Mouse (Mus musculus): ENCODE results near the gene Zfp526. TPM values are rescaled to one million over a fixed set of nuclear protein-coding genes. Genes with fewer than 3 reads are reported as not detected.

The Zfp526 gene
- polyA plus RNA-seq, 1 experiment from 2014 or later = 1.9 TPM

GRCm38 (mm10) chr7:25235526-25235925 lies 14.3 kb downstream of the Zfp526 start:
- no peak overlapping the region for H3K27ac ChIP-seq (ENCODE audit: low read length)
- peaks cover 37% of the 10 kb centered on the region for H3K4me1 ChIP-seq (ENCODE audit: control insufficient read depth, low read depth, low read length)
- no peaks in the 10 kb centered on the region for H3K9me3 ChIP-seq (replicated peaks; ENCODE audit: control insufficient read depth, low read length)
- H3K27me3 ChIP-seq (ENCODE audit: control insufficient read depth, insufficient read depth, low read depth, low read length) = no peaks in the 10 kb centered on the region
- peaks cover 35% of the 10 kb centered on the region for H3K36me3 ChIP-seq (ENCODE audit: control insufficient read depth, insufficient read depth)
- peak overlapping the region; percentile 76 for H3K4me2 ChIP-seq (ENCODE audit: low read depth, low read length)
- ATAC-seq (ENCODE audit: low read depth) = no peak
- H3K9ac ChIP-seq (ENCODE audit: low read depth, low read length) = peak overlapping the region; percentile 11; the same call in 1 of the 2 replicates
- H3K4me3 ChIP-seq (ENCODE audit: low read depth, low read length) = no peak overlapping the region
- WGBS (ENCODE audit: insufficient replicate concordance) = 89% methylated on average over 5 of the region's 5 CpGs

- Histone ChIP-seq H3K4me2 (ENCODE audit: low read depth, low read length) (peak within 1 kb of the TSS; percentile 96), H3K9ac (ENCODE audit: low read depth, low read length) (peak within 1 kb of the TSS; percentile 98), H3K27me3 (ENCODE audit: control insufficient read depth, insufficient read depth, low read depth, low read length) (no peaks in the 10 kb centered on the region), H3K4me3 (ENCODE audit: low read depth, low read length) (peak within 1 kb of the TSS; percentile 88), H3K36me3 (ENCODE audit: control insufficient read depth, insufficient read depth) (peaks cover 20% of the 10 kb centered on the region), H3K27ac (ENCODE audit: low read length) (peak within 1 kb of the TSS; percentile 97), H3K9me3 (replicated peaks; ENCODE audit: control insufficient read depth, low read length) (no peaks in the 10 kb centered on the region), H3K4me1 (ENCODE audit: control insufficient read depth, low read depth, low read length) (peaks cover 37% of the 10 kb centered on the region)
- under 1% methylated on average over 70 of the region's 76 CpGs for WGBS (ENCODE audit: insufficient replicate concordance)
- ATAC-seq (ENCODE audit: low read depth) = peak; percentile 81
Observed at GRCm38 (mm10) chr7:25237249-25238014, 16.2 kb downstream of the Zfp526 start, which contains the start of gene Gsk3a. Gene Gsk3a (minus strand): TSS chr7:25237851.

GRCm38 (mm10) chr7:25238015-25238706 lies 16.9 kb downstream of the Zfp526 start:
- H3K4me2 ChIP-seq (ENCODE audit: low read depth, low read length) = peak overlapping the region; percentile 96
- WGBS (ENCODE audit: insufficient replicate concordance) = under 1% methylated on average over 23 of the region's 23 CpGs
- peak overlapping the region; percentile 97 for H3K27ac ChIP-seq (ENCODE audit: low read length)
- peak overlapping the region; percentile 70 for H3K9ac ChIP-seq (ENCODE audit: low read depth, low read length)
- peaks cover 37% of the 10 kb centered on the region for H3K4me1 ChIP-seq (ENCODE audit: control insufficient read depth, low read depth, low read length)
- no peaks in the 10 kb centered on the region for H3K9me3 ChIP-seq (replicated peaks; ENCODE audit: control insufficient read depth, low read length)
- peaks cover 12% of the 10 kb centered on the region for H3K36me3 ChIP-seq (ENCODE audit: control insufficient read depth, insufficient read depth)
- peak overlapping the region; percentile 88 for H3K4me3 ChIP-seq (ENCODE audit: low read depth, low read length)
- H3K27me3 ChIP-seq (ENCODE audit: control insufficient read depth, insufficient read depth, low read depth, low read length) = no peaks in the 10 kb centered on the region
- ATAC-seq (ENCODE audit: low read depth) = peak; percentile 87

GRCm38 (mm10) chr7:25238829-25239623 lies 17.8 kb downstream of the Zfp526 start:
- Histone ChIP-seq H3K4me1 (ENCODE audit: control insufficient read depth, low read depth, low read length) (peaks cover 37% of the 10 kb centered on the region), H3K9me3 (replicated peaks; ENCODE audit: control insufficient read depth, low read length) (no peaks in the 10 kb centered on the region), H3K27ac (ENCODE audit: low read length) (peak overlapping the region; percentile 97), H3K27me3 (ENCODE audit: control insufficient read depth, insufficient read depth, low read depth, low read length) (no peaks in the 10 kb centered on the region), H3K9ac (ENCODE audit: low read depth, low read length) (peak overlapping the region; percentile 70), H3K4me3 (ENCODE audit: low read depth, low read length) (peak overlapping the region; percentile 88), H3K36me3 (ENCODE audit: control insufficient read depth, insufficient read depth) (peaks cover 4% of the 10 kb centered on the region), H3K4me2 (ENCODE audit: low read depth, low read length) (peak overlapping the region; percentile 96)
- 3% methylated on average over 30 of the region's 30 CpGs for WGBS (ENCODE audit: insufficient replicate concordance)
- peak; percentile 32 for ATAC-seq (ENCODE audit: low read depth)

- WGBS (ENCODE audit: insufficient replicate concordance) = 71% methylated on average over 7 of the region's 7 CpGs
Observed at GRCm38 (mm10) chr7:25240631-25241030, 19.4 kb downstream of the Zfp526 start.

GRCm38 (mm10) chr7:25241062-25241461 lies 19.8 kb downstream of the Zfp526 start:
- Histone ChIP-seq H3K4me2 (ENCODE audit: low read depth, low read length) (no peak overlapping the region), H3K4me3 (ENCODE audit: low read depth, low read length) (no peak overlapping the region), H3K9me3 (replicated peaks; ENCODE audit: control insufficient read depth, low read length) (no peaks in the 10 kb centered on the region), H3K27ac (ENCODE audit: low read length) (no peak overlapping the region), H3K4me1 (ENCODE audit: control insufficient read depth, low read depth, low read length) (peaks cover 22% of the 10 kb centered on the region), H3K9ac (ENCODE audit: low read depth, low read length) (no peak overlapping the region), H3K36me3 (ENCODE audit: control insufficient read depth, insufficient read depth) (no peaks in the 10 kb centered on the region), H3K27me3 (ENCODE audit: control insufficient read depth, insufficient read depth, low read depth, low read length) (no peaks in the 10 kb centered on the region)
- WGBS (ENCODE audit: insufficient replicate concordance) = 39% methylated on average over 2 of the region's 2 CpGs
- ATAC-seq (ENCODE audit: low read depth) = no peak

More at GRCm38 (mm10) chr7:25240631-25241030, 19.4 kb downstream of the Zfp526 start:
- Histone ChIP-seq H3K27ac (ENCODE audit: low read length) (no peak overlapping the region), H3K27me3 (ENCODE audit: control insufficient read depth, insufficient read depth, low read depth, low read length) (no peaks in the 10 kb centered on the region), H3K36me3 (ENCODE audit: control insufficient read depth, insufficient read depth) (no peaks in the 10 kb centered on the region), H3K9me3 (replicated peaks; ENCODE audit: control insufficient read depth, low read length) (no peaks in the 10 kb centered on the region), H3K9ac (ENCODE audit: low read depth, low read length) (no peak overlapping the region), H3K4me3 (ENCODE audit: low read depth, low read length) (no peak overlapping the region), H3K4me2 (ENCODE audit: low read depth, low read length) (no peak overlapping the region), H3K4me1 (ENCODE audit: control insufficient read depth, low read depth, low read length) (peaks cover 26% of the 10 kb centered on the region)
- no peak for ATAC-seq (ENCODE audit: low read depth)

GRCm38 (mm10) chr7:25243361-25243760 lies 22.1 kb downstream of the Zfp526 start:
- no peak overlapping the region for H3K27ac ChIP-seq (ENCODE audit: low read length)
- H3K27me3 ChIP-seq (ENCODE audit: control insufficient read depth, insufficient read depth, low read depth, low read length) = no peaks in the 10 kb centered on the region
- 81% methylated on average over 4 of the region's 4 CpGs for WGBS (ENCODE audit: insufficient replicate concordance)
- no peaks in the 10 kb centered on the region for H3K9me3 ChIP-seq (replicated peaks; ENCODE audit: control insufficient read depth, low read length)
- no peak overlapping the region for H3K4me2 ChIP-seq (ENCODE audit: low read depth, low read length)
- no peak for ATAC-seq (ENCODE audit: low read depth)
- H3K4me1 ChIP-seq (ENCODE audit: control insufficient read depth, low read depth, low read length) = peaks cover 37% of the 10 kb centered on the region
- no peak overlapping the region for H3K9ac ChIP-seq (ENCODE audit: low read depth, low read length)
- H3K4me3 ChIP-seq (ENCODE audit: low read depth, low read length) = no peak overlapping the region
- no peaks in the 10 kb centered on the region for H3K36me3 ChIP-seq (ENCODE audit: control insufficient read depth, insufficient read depth)

- H3K27ac ChIP-seq (ENCODE audit: low read length) = no peak overlapping the region
- H3K4me2 ChIP-seq (ENCODE audit: low read depth, low read length) = no peak overlapping the region
Observed at GRCm38 (mm10) chr7:25244562-25245369, 23.5 kb downstream of the Zfp526 start.

More at GRCm38 (mm10) chr7:25244562-25245369, 23.5 kb downstream of the Zfp526 start:
- Histone ChIP-seq H3K27me3 (ENCODE audit: control insufficient read depth, insufficient read depth, low read depth, low read length) (no peaks in the 10 kb centered on the region), H3K36me3 (ENCODE audit: control insufficient read depth, insufficient read depth) (no peaks in the 10 kb centered on the region), H3K4me1 (ENCODE audit: control insufficient read depth, low read depth, low read length) (peaks cover 36% of the 10 kb centered on the region), H3K9me3 (replicated peaks; ENCODE audit: control insufficient read depth, low read length) (no peaks in the 10 kb centered on the region), H3K4me3 (ENCODE audit: low read depth, low read length) (no peak overlapping the region), H3K9ac (ENCODE audit: low read depth, low read length) (no peak overlapping the region)
- 81% methylated on average over 30 of the region's 30 CpGs for WGBS (ENCODE audit: insufficient replicate concordance)
- ATAC-seq (ENCODE audit: low read depth) = no peak

All from liver, embryonic 16.5 days (tissue).